Mouse (Mus musculus) erythroblast, embryonic 14.5 days (primary cell): ENCODE data around the gene Gpc6.

Experiments
- GATA1 ChIP-seq: IDR thresholded peaks from 2 replicates; pipeline ENCODE4 v1.6.1; 2012; ENCODE audit warnings: low read length, inconsistent platforms, mixed read lengths
- TAL1 ChIP-seq: IDR thresholded peaks from 3 replicates; pipeline ENCODE4 v1.6.1; 2012; ENCODE audit warnings: low read length, inconsistent platforms, mixed read lengths

DNA sequence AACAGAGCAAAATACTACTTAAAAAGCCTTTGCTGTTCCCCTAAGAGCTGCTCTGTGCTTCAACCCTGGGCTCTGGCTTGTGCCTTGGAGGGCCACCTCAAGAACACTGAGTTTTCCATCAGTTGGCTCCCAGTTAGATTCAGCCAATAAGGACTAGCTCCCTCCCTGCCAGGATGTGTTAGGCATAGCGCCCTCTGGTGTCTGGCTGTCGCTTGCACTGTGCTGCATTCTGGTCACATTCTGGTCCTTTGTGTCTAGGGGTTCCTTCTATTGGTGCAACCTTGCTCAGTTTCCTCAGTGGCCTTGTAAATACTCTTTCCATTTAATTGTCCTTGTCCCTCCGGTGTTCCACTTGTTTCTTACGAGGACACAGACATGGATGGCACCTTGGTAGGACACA, 1037.3 kb downstream of the Gpc6 start:
- TF ChIP-seq GATA1 (no peak), TAL1 (no peak)
